Mouse (Mus musculus) lung, postnatal 10 days (tissue): ENCODE results near the gene Pgp.

Source experiments
- DNase-seq: peaks from one replicate; pipeline ENCODE4 v3.0.0; 2021

The Pgp gene

GRCm38 (mm10) chr17:24485090-24485860 lies 15.1 kb downstream of the Pgp start:
- peak; percentile 51 for DNase-seq

- peak; percentile 37 for DNase-seq
Measured at GRCm38 (mm10) chr17:24488186-24488661, 18.0 kb downstream of the Pgp start, which contains the start of gene Caskin1. Gene Caskin1 (plus strand): TSS chr17:24488601.

- peak; percentile 32 for DNase-seq
Measured at GRCm38 (mm10) chr17:24488662-24489264, 18.6 kb downstream of the Pgp start.

DNA sequence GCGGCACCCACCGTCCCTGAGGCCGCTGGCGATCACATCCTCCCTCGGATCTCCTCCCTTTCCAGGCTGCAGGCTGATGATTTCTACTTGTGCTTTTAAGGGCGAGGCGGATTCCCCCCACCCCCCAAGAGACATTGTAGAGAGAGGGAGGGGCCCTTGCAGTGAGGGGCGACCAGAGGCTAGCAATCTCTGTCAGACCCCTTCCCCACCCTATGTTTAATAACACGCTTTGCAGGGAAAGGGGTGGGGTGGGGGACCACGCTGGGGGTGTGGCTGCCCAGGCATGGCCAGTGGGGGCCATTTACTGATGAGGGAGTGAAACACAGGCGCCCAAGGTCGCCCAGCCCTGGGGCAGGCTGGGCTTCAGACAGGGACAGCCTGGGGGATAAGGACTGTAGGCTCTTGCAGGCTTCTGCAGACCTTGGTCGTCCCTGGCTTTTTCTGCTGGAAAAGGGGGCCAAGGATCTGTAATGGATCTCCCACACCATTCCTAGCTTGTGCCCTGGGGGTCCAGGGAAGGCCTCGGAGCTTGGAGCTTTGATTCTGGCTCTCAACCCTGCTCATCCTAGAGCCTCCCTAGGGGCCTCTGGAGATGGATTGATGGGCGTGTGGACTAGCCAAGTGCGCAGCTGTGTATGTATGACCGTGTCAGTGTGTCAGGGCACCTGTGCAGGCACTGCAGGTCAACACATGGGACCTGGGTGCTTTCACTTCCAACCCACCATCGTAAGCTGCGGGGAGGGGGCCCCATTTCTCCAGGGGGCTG lies 19.3 kb downstream of the Pgp start:
- DNase-seq = no peak

DNA sequence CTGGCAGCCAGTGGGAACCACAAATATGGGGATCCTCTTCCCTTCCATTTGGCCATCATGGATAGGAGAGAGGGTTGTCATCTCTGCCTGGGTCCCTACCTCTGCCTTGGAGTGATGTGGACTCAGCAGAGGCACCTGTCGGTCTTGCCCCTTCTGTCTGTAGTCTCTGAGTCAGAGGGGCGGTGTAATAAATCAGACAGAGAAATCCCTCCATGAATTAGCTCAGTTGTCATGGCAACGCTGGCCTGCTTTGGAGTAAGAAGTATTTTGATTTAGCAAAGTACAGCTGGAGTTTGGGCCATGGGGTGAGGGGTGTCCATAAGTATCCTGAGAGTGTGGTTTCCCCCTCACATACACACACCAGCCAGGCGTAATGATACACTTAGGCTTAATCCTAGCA lies 20.2 kb downstream of the Pgp start:
- no peak for DNase-seq

- DNase-seq = peak; percentile 79
Measured at GRCm38 (mm10) chr17:24494627-24495335, 24.6 kb downstream of the Pgp start.

- DNase-seq = no peak
Measured at GRCm38 (mm10) chr17:24495443-24495842, 25.3 kb downstream of the Pgp start.

DNA sequence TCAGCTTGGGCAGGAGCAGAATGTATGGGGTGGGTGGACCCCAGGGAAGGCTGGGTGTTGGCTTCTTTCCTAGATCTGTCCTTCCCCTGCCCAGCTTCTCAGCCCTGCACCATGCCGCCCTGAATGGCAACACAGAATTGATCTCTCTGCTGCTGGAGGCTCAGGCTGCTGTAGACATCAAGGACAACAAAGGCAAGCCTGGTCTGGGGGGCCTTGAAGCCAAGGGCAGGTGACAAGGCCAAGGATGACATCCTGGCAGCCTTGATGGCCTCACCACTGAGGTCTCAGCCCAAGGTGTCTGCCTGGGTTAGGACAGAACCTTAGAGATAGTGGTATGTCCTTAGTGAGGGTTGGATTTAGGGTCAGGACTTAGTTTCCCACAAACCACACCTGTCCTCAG lies 25.8 kb downstream of the Pgp start:
- DNase-seq = no peak

GRCm38 (mm10) chr17:24502208-24502607 lies 32.0 kb downstream of the Pgp start:
- peak; percentile 27 for DNase-seq

DNA sequence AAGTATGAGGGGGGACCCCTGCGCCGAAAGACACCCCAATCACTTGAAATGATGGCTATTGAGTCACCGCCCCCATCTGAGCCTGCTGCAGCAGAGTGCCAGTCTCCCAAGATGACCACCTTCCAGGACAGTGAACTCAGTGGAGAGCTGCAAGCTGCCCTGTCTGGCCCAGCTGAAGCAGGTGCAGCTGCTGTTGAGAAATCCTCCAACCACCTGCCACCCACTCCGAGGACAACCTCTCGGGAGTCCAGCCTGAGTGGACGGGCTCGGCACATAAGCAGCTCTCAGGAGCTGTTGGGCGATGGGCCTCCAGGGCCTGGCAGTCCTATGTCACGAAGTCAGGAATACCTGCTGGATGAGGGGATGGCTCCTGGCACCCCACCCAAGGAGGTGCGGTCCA lies 33.9 kb downstream of the Pgp start:
- DNase-seq = no peak

DNA sequence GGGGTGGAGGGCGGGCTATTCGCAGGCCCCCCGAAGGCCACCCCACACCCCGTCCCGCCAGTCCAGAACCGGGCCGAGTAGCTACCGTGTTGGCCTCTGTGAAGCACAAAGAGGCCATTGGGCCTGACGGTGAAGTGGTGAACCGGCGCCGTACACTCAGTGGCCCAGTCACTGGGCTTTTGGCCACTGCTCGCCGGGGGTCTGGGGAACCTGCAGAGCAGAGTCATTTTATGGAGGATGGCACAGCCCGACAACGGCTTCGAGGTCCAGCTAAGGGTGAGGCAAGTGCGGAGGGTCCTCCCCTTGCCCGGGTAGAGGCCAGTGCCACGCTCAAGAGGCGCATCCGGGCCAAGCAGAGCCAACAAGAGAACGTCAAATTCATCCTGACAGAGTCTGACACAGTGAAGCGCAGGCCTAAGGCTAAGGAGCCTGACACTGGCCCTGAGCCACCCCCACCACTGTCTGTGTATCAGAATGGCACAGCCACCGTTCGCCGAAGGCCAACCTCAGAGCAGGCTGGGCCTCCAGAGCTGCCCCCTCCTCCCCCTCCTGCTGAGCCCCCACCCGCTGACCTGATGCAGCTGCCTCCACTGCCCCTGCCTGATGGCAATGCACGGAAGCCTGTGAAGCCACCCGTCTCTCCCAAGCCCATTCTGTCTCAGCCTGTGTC lies 35.2 kb downstream of the Pgp start:
- DNase-seq = no peak

GRCm38 (mm10) chr17:24506332-24507070 lies 36.3 kb downstream of the Pgp start:
- DNase-seq = no peak

GRCm38 (mm10) chr17:24507129-24507664 lies 37.0 kb downstream of the Pgp start:
- DNase-seq = no peak

GRCm38 (mm10) chr17:24507806-24508460 lies 37.7 kb downstream of the Pgp start:
- no peak for DNase-seq

DNA sequence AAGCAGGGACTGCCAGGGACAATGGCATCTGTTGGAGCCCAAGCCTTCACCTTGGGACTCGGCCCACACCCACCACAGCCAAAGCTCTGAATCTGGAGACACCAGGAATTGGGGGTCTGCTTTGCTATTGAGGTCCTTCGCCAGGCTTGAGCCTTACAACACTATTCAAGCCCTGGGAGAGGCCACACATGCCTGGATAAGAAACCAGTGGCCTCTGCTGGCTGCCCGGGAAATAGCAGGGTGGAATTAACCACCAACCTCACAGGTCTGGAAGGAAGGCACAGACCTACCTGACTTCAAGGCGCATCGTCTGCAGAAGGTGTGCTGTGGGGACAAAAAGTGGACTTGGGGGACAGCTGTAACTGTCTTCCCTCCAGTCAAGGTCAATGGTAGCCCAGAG lies 43.4 kb downstream of the Pgp start:
- peak; percentile 81 for DNase-seq

DNA sequence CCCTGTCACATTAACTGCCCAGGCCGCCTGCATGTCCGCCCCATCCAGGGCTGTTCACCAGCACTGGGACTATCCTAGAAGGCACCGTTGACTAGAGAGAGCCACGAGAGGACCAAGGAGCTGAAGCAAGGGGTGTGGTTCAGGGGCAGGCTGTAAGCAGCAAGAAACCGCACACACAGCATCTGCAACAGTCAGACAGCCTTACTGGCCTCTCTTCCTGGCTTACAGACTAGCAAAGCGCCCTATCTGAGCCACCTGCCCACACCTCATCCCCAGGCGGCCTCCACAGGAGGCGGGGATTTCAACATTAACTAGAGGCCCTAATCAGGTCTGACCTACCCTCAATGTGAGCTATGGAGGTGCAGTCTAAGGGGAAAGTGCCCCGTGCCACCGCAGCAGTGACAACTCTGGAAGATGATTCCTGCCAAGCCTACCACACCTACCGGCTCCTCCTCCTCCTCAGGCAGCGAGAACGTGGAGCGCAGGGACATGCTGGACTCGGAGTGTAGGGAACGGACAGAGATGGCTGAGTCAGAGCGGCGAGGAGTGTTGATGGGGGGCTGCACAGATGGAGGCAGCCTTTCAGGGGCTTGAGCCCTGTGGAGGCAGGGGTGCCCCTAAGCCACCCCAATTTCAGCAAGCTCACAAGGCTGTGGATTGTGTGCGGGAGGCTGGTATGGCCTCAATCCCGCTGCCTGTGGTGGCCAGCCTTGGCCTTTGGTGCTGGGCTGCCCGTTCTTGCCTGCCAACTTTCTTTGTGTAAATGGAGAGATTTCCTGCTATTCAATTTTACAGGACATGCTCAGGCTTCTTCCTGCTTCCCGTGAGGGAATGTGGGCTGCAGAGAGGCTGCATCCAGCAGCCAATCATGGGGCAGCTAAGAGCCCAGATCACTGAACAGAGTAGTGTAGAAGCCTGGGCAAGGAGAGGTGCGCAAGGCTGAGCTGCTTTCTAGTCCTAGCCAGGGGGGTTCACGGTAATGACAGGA lies 44.4 kb downstream of the Pgp start:
- peak; percentile 66 for DNase-seq

DNA sequence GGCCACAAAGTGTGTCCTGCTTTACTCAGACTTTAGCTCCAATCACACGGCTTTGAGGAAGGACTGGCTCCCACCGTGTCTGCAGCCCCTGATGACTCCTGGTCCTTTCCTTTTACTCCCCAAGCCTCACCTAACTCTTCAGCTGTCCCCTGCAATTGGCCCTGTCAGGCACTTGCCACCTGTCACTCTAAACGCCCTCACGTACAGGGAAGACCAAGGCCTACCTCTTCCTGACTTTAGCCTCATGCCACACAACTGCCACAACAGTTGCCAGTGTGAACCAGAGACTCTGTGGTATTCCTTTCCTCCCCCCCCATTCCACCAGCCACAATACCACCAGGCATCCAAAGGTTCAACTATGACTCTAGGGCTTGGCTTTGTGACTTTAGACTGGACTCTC lies 50.3 kb downstream of the Pgp start:
- no peak for DNase-seq
